Mouse (Mus musculus) effector memory CD4-positive, alpha-beta T cell, adult 5 months (primary cell): ENCODE measurements around the gene Card10. TPM values are rescaled to one million over a fixed set of nuclear protein-coding genes. Genes with fewer than 3 reads are reported as not detected.

Source experiments
- polyA plus RNA-seq: library from polyadenylated mRNA; unstranded; fragments of 100-300 nt; shearing (Covaris generic); gene quantifications from one replicate; pipeline ENCODE4 v1.2.1, GENCODE M21; 2017

Gene Card10
- 1.1 TPM for polyA plus RNA-seq

GRCm38 (mm10) chr15:78802776-78803391, at the start of gene Card10:
Gene Card10 (minus strand): TSS chr15:78803042.

GRCm38 (mm10) chr15:78842371-78843163, 39.7 kb upstream of the Card10 start, which contains the start of gene Cdc42ep1:
Gene Cdc42ep1 (plus strand): TSS chr15:78842624.

GRCm38 (mm10) chr15:78773290-78773729, 29.5 kb downstream of the Card10 start, which contains the start of gene Mfng:
Gene Mfng (minus strand): TSS chr15:78773475.

Other genes starting within 250 kb of the Card10 start
- 1,705 TPM for gene Rac2, start 230.3 kb downstream of the Card10 start, polyA plus RNA-seq
- 224 TPM for gene Cyth4, start 206.0 kb downstream of the Card10 start, polyA plus RNA-seq
- 0.12 TPM for gene Elfn2, start 84.3 kb downstream of the Card10 start, polyA plus RNA-seq
- gene Mfng, start 29.6 kb downstream of the Card10 start, polyA plus RNA-seq, result 120 TPM
- gene Cdc42ep1, start 39.6 kb upstream of the Card10 start, polyA plus RNA-seq, result 0.44 TPM
- gene Lgals2, start 52.5 kb upstream of the Card10 start, polyA plus RNA-seq, result not detected
- 68.8 TPM for gene Gga1, start 74.1 kb upstream of the Card10 start, polyA plus RNA-seq
- 1.9 TPM for gene Gm49510, start 96.6 kb upstream of the Card10 start, polyA plus RNA-seq
- gene Sh3bp1, start 96.7 kb upstream of the Card10 start, polyA plus RNA-seq, result 128 TPM
- 11.9 TPM for gene Pdxp, start 110.9 kb upstream of the Card10 start, polyA plus RNA-seq
- 398 TPM for gene Lgals1, start 123.7 kb upstream of the Card10 start, polyA plus RNA-seq
- 25.1 TPM for gene Nol12, start 131.9 kb upstream of the Card10 start, polyA plus RNA-seq
- 51.9 TPM for gene Triobp, start 144.7 kb upstream of the Card10 start, polyA plus RNA-seq
- 34.2 TPM for gene H1f0, start 225.4 kb upstream of the Card10 start, polyA plus RNA-seq
- not detected for gene Galr3, start 238.8 kb upstream of the Card10 start, polyA plus RNA-seq